Mouse (Mus musculus): ENCODE results near the gene Gm13090.

Gene Gm13090

GRCm38 (mm10) chr4:151137701-151138100, 48.3 kb downstream of the Gm13090 start:
- no peak for DNase-seq (ENCODE audit: low spot score in 2 of 2)

- DNase-seq (ENCODE audit: low spot score in 2 of 2): no peak
These were observed 48.8 kb downstream of the Gm13090 start for GRCm38 (mm10) chr4:151138135-151138534.

GRCm38 (mm10) chr4:151138586-151138985, 49.2 kb downstream of the Gm13090 start:
- no peak for DNase-seq (ENCODE audit: low spot score in 2 of 2)

GRCm38 (mm10) chr4:151139053-151139840, 49.9 kb downstream of the Gm13090 start:
- DNase-seq (ENCODE audit: low spot score in 2 of 2): peak; percentile 74 to 82

GRCm38 (mm10) chr4:151140368-151140982, 51.1 kb downstream of the Gm13090 start:
- DNase-seq (ENCODE audit: low spot score in 2 of 2): peak; percentile 87 to 88
